ENCODE assay signal across 32 mouse cellular contexts in genomic region chr12:76771540-76771939, GRCm38 (mm10). TPM values are rescaled to one million over a fixed set of nuclear protein-coding genes. Genes with fewer than 3 reads are reported as not detected.
"Had no signal": no experiment of that assay in that cellular context is flagged by ENCODE, and none has a peak within 500 bp of the region (broad histone marks: within the 10 kb centered on the region; RNA-seq: fewer than 3 reads in every experiment).

No protein-coding gene starts in this region.

- ATAC-seq: forebrain, embryonic 13.5 days; forebrain, embryonic 14.5 days; forebrain, embryonic 15.5 days; forebrain, embryonic 16.5 days; forebrain, postnatal 0 days had no signal

- H3K9me3 ChIP-seq: embryonic facial prominence, embryonic 10.5 days; embryonic facial prominence, embryonic 12.5 days; embryonic facial prominence, embryonic 13.5 days; embryonic facial prominence, embryonic 15.5 days; forebrain, embryonic 10.5 days; forebrain, embryonic 12.5 days; forebrain, embryonic 13.5 days; forebrain, embryonic 15.5 days; heart, embryonic 10.5 days had no signal

- H3K36me3 ChIP-seq: embryonic facial prominence, embryonic 10.5 days; embryonic facial prominence, embryonic 12.5 days; forebrain, embryonic 10.5 days; forebrain, embryonic 12.5 days; forebrain, embryonic 15.5 days; heart, embryonic 10.5 days had no signal

- H3K4me3 ChIP-seq: embryonic facial prominence, embryonic 10.5 days; embryonic facial prominence, embryonic 12.5 days; embryonic facial prominence, embryonic 13.5 days; embryonic facial prominence, embryonic 15.5 days; erythroblast, embryonic 14.5 days; forebrain, embryonic 10.5 days; forebrain, embryonic 12.5 days; forebrain, embryonic 13.5 days; forebrain, embryonic 15.5 days; gastrocnemius, adult 2 months; heart, embryonic 10.5 days had no signal

- DNase-seq: cerebellum, adult 9-10 months; cerebellum, adult 9-11 months; cerebellum, postnatal 10 days; cerebellum, postnatal 14 days; cerebellum, postnatal 25 days; cerebellum, postnatal 36 days; embryo, embryonic 11 days; forebrain, postnatal 0 days; gastrocnemius, adult 2 months; gastrocnemius, postnatal 10 days; gastrocnemius, postnatal 14 days; gastrocnemius, postnatal 25 days; gastrocnemius, postnatal 36 days; heart, adult 18-20 months had no signal

- H3K4me1 ChIP-seq: embryonic facial prominence, embryonic 12.5 days; forebrain, embryonic 12.5 days; forebrain, embryonic 13.5 days had no signal

- H3K27me3 ChIP-seq: embryonic facial prominence, embryonic 12.5 days; embryonic facial prominence, embryonic 13.5 days; embryonic facial prominence, embryonic 15.5 days; forebrain, embryonic 12.5 days; forebrain, embryonic 13.5 days; forebrain, embryonic 15.5 days had no signal

- H3K27ac ChIP-seq: embryonic facial prominence, embryonic 10.5 days; embryonic facial prominence, embryonic 12.5 days; embryonic facial prominence, embryonic 13.5 days; embryonic facial prominence, embryonic 15.5 days; forebrain, embryonic 10.5 days; forebrain, embryonic 12.5 days; forebrain, embryonic 13.5 days; forebrain, embryonic 15.5 days; gastrocnemius, adult 2 months; heart, embryonic 10.5 days had no signal

- H3K9ac ChIP-seq: embryonic facial prominence, embryonic 12.5 days; embryonic facial prominence, embryonic 13.5 days; embryonic facial prominence, embryonic 15.5 days; forebrain, embryonic 12.5 days; forebrain, embryonic 13.5 days; forebrain, embryonic 15.5 days; forebrain, postnatal 0 days had no signal

- H3K4me2 ChIP-seq: embryonic facial prominence, embryonic 12.5 days; embryonic facial prominence, embryonic 13.5 days; embryonic facial prominence, embryonic 15.5 days; forebrain, embryonic 12.5 days; forebrain, embryonic 13.5 days; forebrain, embryonic 15.5 days had no signal

RNA-seq across cellular contexts. Expression of gene Gpx2, which starts 23.8 kb away (rescaled TPM):
- total RNA-seq: common myeloid progenitor, adult 5-6 weeks; forebrain, postnatal 0 days; gastrocnemius, adult 18-20 months; gastrocnemius, adult 2 months; gastrocnemius, adult 8-10 months; gastrocnemius, postnatal 10 days; gastrocnemius, postnatal 14 days; gastrocnemius, postnatal 25 days; gastrocnemius, postnatal 36 days; gastrocnemius, postnatal 4 days; granulocyte monocyte progenitor cell, adult 5-6 weeks; heart, adult 8-10 months had no signal
- polyA plus RNA-seq: erythroblast, embryonic 14.5 days; forebrain, embryonic 14.5 days; forebrain, embryonic 15.5 days had no signal

RNA-seq across cellular contexts. Expression of gene Rab15, which starts 51.2 kb away (rescaled TPM):
- total RNA-seq: common myeloid progenitor, adult 5-6 weeks; granulocyte monocyte progenitor cell, adult 5-6 weeks had no signal
- polyA plus RNA-seq: erythroblast, embryonic 14.5 days had no signal
